Mouse (Mus musculus) liver, embryonic 14.5 days (tissue): Measurements from ENCODE around the gene Mthfsl.
"Not testable (repeated sequence)": the region's sequence is repeated elsewhere in the genome, so short reads cannot be mapped to it uniquely, and the experiment has no call there.

Source experiments
- CTCF ChIP-seq: IDR thresholded peaks from 2 replicates; pipeline ENCODE4 v1.5.1; 2016; ENCODE audit warnings: antibody characterized with exemption, low read depth, control low read depth
- EP300 ChIP-seq: IDR thresholded peaks from 2 replicates; pipeline ENCODE4 v1.6.1; 2016; ENCODE audit warnings: antibody characterized with exemption, low read depth

GRCm38 (mm10) chr9:88721628-88722027 lies 1.5 kb upstream of the Mthfsl start:
- TF ChIP-seq CTCF, EP300: not testable (repeated sequence)
